Mouse (Mus musculus): ENCODE measurements around the gene Hoxc11. TPM values are rescaled to one million over a fixed set of nuclear protein-coding genes. Genes with fewer than 3 reads are reported as not detected.

Gene Hoxc11
- not detected in 2 replicates for total RNA-seq (2014; rRNA removed; ENCODE audit: low replicate concordance)
- polyA plus RNA-seq (2015; fragmentation: Nextera tagmentation; extraction: Ambion mirVana) = not detected in 2 replicates

DNA sequence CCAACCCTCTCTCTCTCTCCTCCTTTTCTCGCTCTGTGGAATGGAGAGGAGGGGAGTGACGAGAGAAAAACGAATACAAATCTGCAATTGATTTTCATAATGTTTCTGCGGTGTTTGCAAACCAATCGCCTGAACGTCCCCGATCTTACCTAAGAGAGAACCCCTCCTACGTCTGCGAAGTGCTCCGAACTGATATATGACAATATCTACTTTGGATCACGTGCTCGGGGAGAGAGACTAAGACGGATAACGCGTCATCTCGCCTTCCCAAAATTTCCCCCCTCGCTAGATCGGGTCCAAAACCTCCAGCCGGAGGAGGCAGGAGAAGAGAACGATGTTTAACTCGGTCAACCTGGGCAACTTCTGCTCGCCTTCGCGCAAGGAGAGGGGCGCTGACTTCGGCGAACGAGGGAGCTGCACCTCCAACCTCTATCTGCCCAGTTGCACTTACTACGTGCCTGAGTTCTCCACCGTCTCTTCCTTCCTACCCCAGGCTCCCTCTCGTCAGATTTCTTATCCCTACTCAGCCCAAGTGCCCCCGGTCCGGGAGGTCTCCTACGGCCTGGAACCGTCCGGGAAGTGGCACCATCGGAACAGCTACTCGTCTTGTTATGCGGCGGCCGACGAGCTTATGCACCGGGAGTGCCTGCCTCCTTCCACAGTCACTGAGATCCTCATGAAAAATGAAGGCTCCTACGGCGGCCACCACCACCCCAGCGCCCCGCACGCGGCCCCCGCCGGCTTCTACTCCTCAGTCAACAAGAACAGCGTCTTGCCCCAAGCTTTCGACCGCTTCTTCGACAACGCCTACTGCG, at the start of gene Hoxc11:
TSS of gene Hoxc11 (plus strand) at position 236 of the 815 bp plus-strand sequence.
- ATAC-seq (ENCODE audit: insufficient read depth, low read depth) = no peak
- peaks cover 98% of the 10 kb centered on the region for H3K27me3 ChIP-seq (ENCODE audit: control insufficient read depth, insufficient read depth, low read length)
- WGBS = 1% methylated on average over 55 of the region's 57 CpGs

DNA sequence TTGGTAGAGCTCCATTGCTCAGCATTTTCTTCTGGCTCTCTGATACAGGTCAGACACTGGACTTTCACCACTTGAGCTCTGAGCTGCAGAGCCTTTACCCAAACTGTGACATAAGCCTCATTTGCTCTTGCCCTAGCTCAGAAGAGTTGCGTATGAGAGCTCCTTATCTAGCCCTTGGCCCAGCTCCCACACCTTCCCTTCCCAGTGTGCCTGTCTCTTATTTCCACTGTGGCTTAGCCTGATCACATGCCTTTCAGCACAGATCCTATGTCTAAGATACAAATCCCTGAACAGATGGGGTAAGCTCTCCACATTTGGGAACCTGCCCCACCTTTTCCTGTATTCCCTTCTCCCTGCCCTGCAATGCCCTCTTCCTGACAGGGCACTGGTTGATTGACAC, 49.3 kb upstream of the Hoxc11 start:
- Histone ChIP-seq H3K27ac (ENCODE audit: low read depth) (no peak overlapping the region), H3K9ac (replicated peaks; ENCODE audit: low read depth, low read length) (no peak overlapping the region), H3K36me3 (replicated peaks; ENCODE audit: control insufficient read depth, insufficient read depth, low read length) (no peaks in the 10 kb centered on the region), H3K9me3 (replicated peaks; ENCODE audit: control insufficient read depth, low read length) (no peaks in the 10 kb centered on the region), H3K4me3 (ENCODE audit: low read depth, low read length) (no peak overlapping the region), H3K4me2 (ENCODE audit: low read depth, low read length) (no peak overlapping the region), H3K27me3 (ENCODE audit: control insufficient read depth, insufficient read depth, low read length) (peaks cover 85% of the 10 kb centered on the region), H3K4me1 (ENCODE audit: control insufficient read depth, insufficient read depth) (no peaks in the 10 kb centered on the region)
- DNase-seq (ENCODE audit: low spot score) = no peak
- ATAC-seq (ENCODE audit: insufficient read depth, low read depth) = no peak
- WGBS = 0% methylated on average over 1 of the region's 1 CpGs
- TF ChIP-seq CTCF (IDR thresholded peaks at IDR 0.05; ENCODE audit: low read depth) (no peak), EP300 (IDR thresholded peaks at IDR 0.05; ENCODE audit: low read depth) (no peak)

More for the DNA sequence above, at the start of gene Hoxc11:
- no peak within 1 kb of the TSS for H3K27ac ChIP-seq (ENCODE audit: low read depth)
- H3K4me1 ChIP-seq (ENCODE audit: control insufficient read depth, insufficient read depth) = no peaks in the 10 kb centered on the region
- DNase-seq (ENCODE audit: low spot score) = no peak
- no peak for TF ChIP-seq CTCF (IDR thresholded peaks at IDR 0.05; ENCODE audit: low read depth)
- no peak for TF ChIP-seq EP300 (IDR thresholded peaks at IDR 0.05; ENCODE audit: low read depth)
- H3K36me3 ChIP-seq (replicated peaks; ENCODE audit: control insufficient read depth, insufficient read depth, low read length) = no peaks in the 10 kb centered on the region
- no peak within 1 kb of the TSS for H3K4me2 ChIP-seq (ENCODE audit: low read depth, low read length)
- H3K4me3 ChIP-seq (ENCODE audit: low read depth, low read length) = no peak within 1 kb of the TSS
- H3K9me3 ChIP-seq (replicated peaks; ENCODE audit: control insufficient read depth, low read length) = no peaks in the 10 kb centered on the region
- no peak within 1 kb of the TSS for H3K9ac ChIP-seq (replicated peaks; ENCODE audit: low read depth, low read length)

DNA sequence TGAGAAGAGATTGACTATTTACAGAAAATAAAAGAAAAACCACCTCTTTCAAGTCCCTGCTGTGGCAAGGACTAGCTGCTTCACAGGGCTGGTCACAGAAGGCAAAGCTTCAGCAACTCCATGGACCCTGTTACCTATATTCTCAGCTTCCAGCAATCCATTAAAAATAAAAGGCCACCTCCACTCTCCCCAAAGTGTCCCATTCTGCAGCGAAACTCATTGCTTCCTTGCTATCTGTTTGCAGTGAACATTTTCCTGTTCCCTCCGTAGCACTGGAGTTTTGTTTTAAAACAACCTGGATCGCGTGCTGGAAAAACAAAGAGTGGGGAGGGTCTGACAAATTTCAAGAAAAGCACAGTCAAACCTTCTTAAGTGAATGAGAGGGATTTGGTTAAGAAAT, 44.7 kb upstream of the Hoxc11 start:
- WGBS = 0% methylated on average over 4 of the region's 4 CpGs
- H3K27me3 ChIP-seq (ENCODE audit: control insufficient read depth, insufficient read depth, low read length) = peaks cover 95% of the 10 kb centered on the region
- TF ChIP-seq CTCF (IDR thresholded peaks at IDR 0.05; ENCODE audit: low read depth) (no peak), EP300 (IDR thresholded peaks at IDR 0.05; ENCODE audit: low read depth) (no peak)

DNA sequence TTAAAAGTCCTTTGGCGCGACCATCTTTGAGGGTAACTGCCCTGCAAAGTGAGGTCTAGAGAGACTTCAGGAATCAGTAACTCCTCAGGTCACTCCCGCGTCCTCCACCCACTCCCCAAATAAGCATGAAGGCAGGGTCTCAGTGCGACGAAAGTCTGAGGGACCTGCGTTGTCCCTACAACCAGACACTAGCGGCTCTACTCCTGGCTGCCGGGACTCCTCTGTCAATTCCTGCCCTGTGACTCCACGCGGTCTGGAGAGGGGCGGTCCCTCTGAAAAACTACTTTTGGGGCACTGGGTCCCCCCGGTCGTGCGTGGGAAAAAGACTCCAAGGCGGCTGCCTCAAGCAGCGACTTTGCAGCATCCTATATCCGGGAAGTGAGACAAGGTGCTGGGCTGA, 44.2 kb upstream of the Hoxc11 start:
- H3K27ac ChIP-seq (ENCODE audit: low read depth) = no peak overlapping the region
- H3K27me3 ChIP-seq (ENCODE audit: control insufficient read depth, insufficient read depth, low read length) = peaks cover 96% of the 10 kb centered on the region
- under 1% methylated on average over 18 of the region's 18 CpGs for WGBS
- no peaks in the 10 kb centered on the region for H3K36me3 ChIP-seq (replicated peaks; ENCODE audit: control insufficient read depth, insufficient read depth, low read length)
- TF ChIP-seq CTCF (IDR thresholded peaks at IDR 0.05; ENCODE audit: low read depth) = no peak
- no peak for TF ChIP-seq EP300 (IDR thresholded peaks at IDR 0.05; ENCODE audit: low read depth)
- H3K4me2 ChIP-seq (ENCODE audit: low read depth, low read length) = no peak overlapping the region
- ATAC-seq (ENCODE audit: insufficient read depth, low read depth) = no peak
- DNase-seq (ENCODE audit: low spot score) = no peak
- H3K9ac ChIP-seq (replicated peaks; ENCODE audit: low read depth, low read length) = no peak overlapping the region
- no peaks in the 10 kb centered on the region for H3K9me3 ChIP-seq (replicated peaks; ENCODE audit: control insufficient read depth, low read length)
- no peaks in the 10 kb centered on the region for H3K4me1 ChIP-seq (ENCODE audit: control insufficient read depth, insufficient read depth)
- H3K4me3 ChIP-seq (ENCODE audit: low read depth, low read length) = no peak overlapping the region

More for the DNA sequence above, 44.7 kb upstream of the Hoxc11 start:
- no peak overlapping the region for H3K4me2 ChIP-seq (ENCODE audit: low read depth, low read length)
- H3K9me3 ChIP-seq (replicated peaks; ENCODE audit: control insufficient read depth, low read length) = no peaks in the 10 kb centered on the region
- ATAC-seq (ENCODE audit: insufficient read depth, low read depth) (no peak), DNase-seq (ENCODE audit: low spot score) (no peak)
- H3K4me1 ChIP-seq (ENCODE audit: control insufficient read depth, insufficient read depth) = no peaks in the 10 kb centered on the region
- H3K36me3 ChIP-seq (replicated peaks; ENCODE audit: control insufficient read depth, insufficient read depth, low read length) = no peaks in the 10 kb centered on the region
- no peak overlapping the region for H3K9ac ChIP-seq (replicated peaks; ENCODE audit: low read depth, low read length)
- H3K27ac ChIP-seq (ENCODE audit: low read depth) = no peak overlapping the region
- H3K4me3 ChIP-seq (ENCODE audit: low read depth, low read length) = no peak overlapping the region

DNA sequence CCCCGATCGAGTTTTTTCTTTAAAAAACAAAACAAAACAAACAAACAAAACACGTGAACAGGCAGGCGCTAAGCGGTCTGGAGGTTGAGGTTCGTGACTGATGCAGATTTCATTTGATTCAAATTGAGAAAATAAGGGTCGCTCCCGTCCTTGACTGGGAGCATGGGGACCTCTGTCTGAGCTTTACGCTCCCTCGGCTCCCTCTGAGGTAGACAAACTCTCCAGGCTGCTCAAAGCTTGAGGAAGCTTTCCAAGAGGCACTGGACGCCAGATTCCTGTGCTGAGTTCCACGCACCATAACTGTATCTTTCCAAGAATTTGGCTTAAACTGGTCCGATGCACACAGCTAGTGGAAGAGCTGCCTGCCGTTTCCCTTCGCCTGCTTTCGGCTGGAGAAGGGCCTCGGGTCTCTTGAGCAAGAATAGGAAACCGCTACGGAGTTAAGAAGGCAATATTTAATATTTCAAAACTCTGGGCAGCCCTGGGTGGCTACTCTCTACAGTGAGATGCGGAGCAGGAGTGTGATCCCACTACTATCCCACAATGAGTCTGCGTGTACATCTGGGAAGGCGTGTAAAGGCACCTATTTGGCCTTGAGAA, 43.6 kb upstream of the Hoxc11 start:
- no peak overlapping the region for H3K4me2 ChIP-seq (ENCODE audit: low read depth, low read length)
- no peaks in the 10 kb centered on the region for H3K4me1 ChIP-seq (ENCODE audit: control insufficient read depth, insufficient read depth)
- 3% methylated on average over 22 of the region's 22 CpGs for WGBS
- H3K9me3 ChIP-seq (replicated peaks; ENCODE audit: control insufficient read depth, low read length) = no peaks in the 10 kb centered on the region
- no peak overlapping the region for H3K27ac ChIP-seq (ENCODE audit: low read depth)
- H3K9ac ChIP-seq (replicated peaks; ENCODE audit: low read depth, low read length) = no peak overlapping the region
- peaks cover 95% of the 10 kb centered on the region for H3K27me3 ChIP-seq (ENCODE audit: control insufficient read depth, insufficient read depth, low read length)
- ATAC-seq (ENCODE audit: insufficient read depth, low read depth) (no peak), DNase-seq (ENCODE audit: low spot score) (no peak)
- H3K4me3 ChIP-seq (ENCODE audit: low read depth, low read length) = no peak overlapping the region
- H3K36me3 ChIP-seq (replicated peaks; ENCODE audit: control insufficient read depth, insufficient read depth, low read length) = no peaks in the 10 kb centered on the region
- TF ChIP-seq CTCF (IDR thresholded peaks at IDR 0.05; ENCODE audit: low read depth) (no peak), EP300 (IDR thresholded peaks at IDR 0.05; ENCODE audit: low read depth) (no peak)

All from heart, postnatal 0 days (tissue).